Mouse (Mus musculus) megakaryocyte, embryonic 14.5 days (primary cell): ENCODE data around the gene Adamts16.

Source experiments
- FLI1 ChIP-seq: IDR thresholded peaks from 2 replicates; pipeline ENCODE4 v1.6.1; 2012; ENCODE audit warnings: low read length, inconsistent platforms, mixed read lengths
- GATA1 ChIP-seq: IDR thresholded peaks from 3 replicates; pipeline ENCODE4 v1.6.1; 2012; ENCODE audit warnings: mixed read lengths, low read length, inconsistent platforms, borderline replicate concordance

DNA sequence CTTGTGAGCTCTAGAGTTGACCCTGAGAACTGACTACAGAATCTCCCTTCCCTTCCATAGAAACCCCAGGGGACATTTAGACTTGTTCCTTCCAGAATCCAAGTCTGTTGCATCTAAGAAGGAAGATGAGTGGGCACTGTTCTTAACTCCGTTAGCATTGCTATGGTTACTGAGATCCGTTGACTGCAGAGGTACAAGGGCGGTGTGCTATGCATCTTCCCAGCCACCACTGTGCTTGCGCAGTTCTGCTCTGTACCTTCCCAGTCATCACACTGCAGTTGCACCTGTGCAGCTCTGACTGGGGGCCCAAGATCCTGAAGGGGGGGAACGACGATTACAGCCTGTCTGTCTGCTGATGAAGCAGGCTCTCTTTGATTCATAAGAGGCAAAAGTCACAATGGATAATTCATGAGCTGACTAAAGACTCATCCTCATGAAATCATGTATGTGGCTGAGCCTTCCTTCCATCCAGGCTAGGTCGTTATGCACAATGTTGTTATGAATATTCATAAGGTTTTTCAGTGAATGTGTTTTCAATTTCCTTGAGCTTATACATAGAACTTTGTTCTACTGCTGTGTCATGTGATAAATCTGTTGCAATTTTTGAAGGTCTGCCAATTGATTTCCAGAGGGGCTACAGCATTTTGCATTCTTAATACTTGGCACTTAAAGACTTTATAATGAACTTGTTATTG, 127.4 kb downstream of the Adamts16 start:
- TF ChIP-seq GATA1 (no peak), FLI1 (no peak)
